Mouse (Mus musculus) kidney, adult 2 months (tissue): Measurements from ENCODE around the gene Drc3.

Source experiments
- CTCF ChIP-seq: fragments of 200-500 bp; conservative IDR thresholded peaks from 2 replicates; pipeline ENCODE4 v1.5.1; 2011; ENCODE audit warnings: low read depth, mild to moderate bottlenecking, control low read depth, low read length, moderate library complexity, mixed read lengths; ENCODE audit not compliant: insufficient read depth, insufficient read length
- POLR2A ChIP-seq: fragments of 200-500 bp; IDR thresholded peaks from one replicate; pipeline ENCODE4 v1.6.1; 2011; ENCODE audit warnings: low read depth, low read length, control low read depth

DNA sequence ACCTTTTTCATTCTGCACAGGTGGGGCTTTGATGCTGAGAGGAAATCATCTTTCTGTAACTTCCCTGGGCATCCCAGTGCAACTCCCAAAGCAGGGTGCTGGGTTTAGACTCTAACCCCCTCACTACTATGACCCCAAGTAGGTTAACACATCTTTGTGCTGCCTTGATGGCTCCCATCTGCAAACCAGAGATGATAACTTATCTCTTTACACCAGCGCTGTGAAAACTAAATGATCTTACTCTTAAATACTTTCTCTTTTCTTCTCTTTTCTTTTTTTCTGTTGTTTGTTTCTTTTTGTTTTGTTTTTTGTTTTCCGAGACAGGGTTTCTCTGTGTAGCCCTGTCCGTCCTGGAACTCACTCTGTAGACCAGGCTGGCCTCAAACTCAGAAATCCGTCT lies 7.3 kb upstream of the Drc3 start:
- no peak for TF ChIP-seq POLR2A
- TF ChIP-seq CTCF, result no peak
